Mouse (Mus musculus) cortical plate, adult 2 months (tissue): Measurements from ENCODE around the gene Prl3a1. TPM values are rescaled to one million over a fixed set of nuclear protein-coding genes. Genes with fewer than 3 reads are reported as not detected.

Experiments used
- H3K27ac ChIP-seq: fragments of 200-500 bp; 2 replicates; pipeline ENCODE4 v1.5.1; 2012; ENCODE audit warnings: low read length, control low read depth, inconsistent platforms; ENCODE audit not compliant: insufficient read depth
- H3K4me1 ChIP-seq: fragments of 200-500 bp; 2 replicates; pipeline ENCODE4 v1.6.1; 2011; ENCODE audit warnings: low read length; ENCODE audit not compliant: control insufficient read depth, insufficient read depth
- H3K4me3 ChIP-seq: fragments of 200-500 bp; 2 replicates; pipeline ENCODE4 v1.5.1; 2011; ENCODE audit warnings: mild to moderate bottlenecking, low read length, control low read depth; ENCODE audit not compliant: insufficient read depth
- CTCF ChIP-seq: fragments of 200-500 bp; IDR thresholded peaks from 2 replicates; pipeline ENCODE4 v1.5.1; 2011; ENCODE audit warnings: mild to moderate bottlenecking, control low read depth, low read length; ENCODE audit not compliant: insufficient read depth; ENCODE audit errors: extremely low read depth
- POLR2A ChIP-seq: fragments of 200-500 bp; IDR thresholded peaks from 2 replicates; pipeline ENCODE4 v1.6.1; 2011; ENCODE audit warnings: mild to moderate bottlenecking, low read length, control low read depth; ENCODE audit not compliant: insufficient read depth; ENCODE audit errors: extremely low read depth
- polyA plus RNA-seq: library from polyadenylated mRNA; depleted of rRNA; stranded (reverse); fragments of >200 nt; gene quantifications from 2 replicates; pipeline ENCODE4 v1.2.3, GENCODE M21; 2012; rRNA removed

Prl3a1 gene
- polyA plus RNA-seq, result not detected in 2 replicates

GRCm38 (mm10) chr13:27259136-27259535 is at the start of gene Prl3a1:
Gene Prl3a1 (plus strand): TSS chr13:27259436.
- no peaks in the 10 kb centered on the region for H3K4me1 ChIP-seq
- H3K27ac ChIP-seq, result no peak within 1 kb of the TSS
- TF ChIP-seq POLR2A, result no peak
- TF ChIP-seq CTCF, result no peak
- H3K4me3 ChIP-seq, result no peak within 1 kb of the TSS

- TF ChIP-seq CTCF (no peak), POLR2A (no peak)
- Histone ChIP-seq H3K4me3 (no peak within 1 kb of the TSS), H3K4me1 (no peaks in the 10 kb centered on the region), H3K27ac (no peak within 1 kb of the TSS)
These were observed 17.7 kb upstream of the Prl3a1 start, which contains the start of gene Prl3b1 for GRCm38 (mm10) chr13:27241547-27241946. Gene Prl3b1 (plus strand): TSS chr13:27241847.

GRCm38 (mm10) chr13:27312334-27313225 is 53.3 kb downstream of the Prl3a1 start, which contains the start of gene Prl6a1:
Gene Prl6a1 (plus strand): TSS chr13:27312627.
- TF ChIP-seq CTCF, result no peak
- no peak for TF ChIP-seq POLR2A
- H3K4me3 ChIP-seq, result no peak within 1 kb of the TSS
- no peak within 1 kb of the TSS for H3K27ac ChIP-seq
- H3K4me1 ChIP-seq, result no peaks in the 10 kb centered on the region

Other genes starting within 250 kb of the Prl3a1 start
- 0.15 TPM in 1 of 2 replicates, not detected in the other for gene Prl, start 201.9 kb upstream of the Prl3a1 start, polyA plus RNA-seq
- gene Prl3d1, start 165.2 kb upstream of the Prl3a1 start, polyA plus RNA-seq, result not detected in 2 replicates
- gene Prl3d2, start 137.7 kb upstream of the Prl3a1 start, polyA plus RNA-seq, result not detected in 2 replicates
- gene Prl3d3, start 102.6 kb upstream of the Prl3a1 start, polyA plus RNA-seq, result not detected in 2 replicates
- not detected in 2 replicates for gene Prl3c1, start 62.8 kb upstream of the Prl3a1 start, polyA plus RNA-seq
- 0.17 and 0.21 TPM in 2 replicates for gene Prl3b1, start 17.6 kb upstream of the Prl3a1 start, polyA plus RNA-seq
- not detected in 2 replicates for gene Prl6a1, start 53.2 kb downstream of the Prl3a1 start, polyA plus RNA-seq
- 0.11 TPM in 1 of 2 replicates, not detected in the other for gene Prl8a2, start 86.2 kb downstream of the Prl3a1 start, polyA plus RNA-seq
- gene Prl2b1, start 131.4 kb downstream of the Prl3a1 start, polyA plus RNA-seq, result not detected in 2 replicates
- not detected in 2 replicates for gene Prl8a6, start 179.3 kb downstream of the Prl3a1 start, polyA plus RNA-seq